Mouse (Mus musculus): ENCODE results near the gene Slc19a2.

Gene Slc19a2

DNA sequence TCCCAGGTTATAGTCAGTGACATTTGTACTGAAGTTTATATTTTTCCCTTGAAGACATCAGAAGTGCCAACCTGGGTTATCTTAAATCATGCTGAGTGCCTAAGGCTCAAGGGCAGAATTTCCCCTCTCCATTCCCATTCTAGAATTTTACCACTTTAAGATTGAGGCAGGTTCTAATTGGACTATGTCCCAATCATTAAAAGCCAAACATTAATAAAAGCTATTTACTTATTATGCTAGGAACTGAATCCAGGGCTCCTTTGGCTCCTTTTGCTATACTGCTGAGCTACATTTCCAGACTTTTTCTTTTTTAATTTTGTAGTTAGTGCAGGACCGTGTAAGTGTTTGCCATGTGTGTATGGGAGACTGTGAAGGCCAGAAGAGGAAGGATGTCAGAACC lies 2.6 kb downstream of the Slc19a2 start:
- no peak for DNase-seq (ENCODE audit: extremely low read depth, low read depth)

- DNase-seq (ENCODE audit: extremely low read depth, low read depth): no peak
Observed at GRCm38 (mm10) chr1:164252551-164252950, 3.7 kb downstream of the Slc19a2 start.

GRCm38 (mm10) chr1:164254836-164255235 lies 6.0 kb downstream of the Slc19a2 start:
- DNase-seq (ENCODE audit: extremely low read depth, low read depth): no peak

- no peak for DNase-seq (ENCODE audit: extremely low read depth, low read depth)
Observed at GRCm38 (mm10) chr1:164260171-164261028, 11.6 kb downstream of the Slc19a2 start.

DNA sequence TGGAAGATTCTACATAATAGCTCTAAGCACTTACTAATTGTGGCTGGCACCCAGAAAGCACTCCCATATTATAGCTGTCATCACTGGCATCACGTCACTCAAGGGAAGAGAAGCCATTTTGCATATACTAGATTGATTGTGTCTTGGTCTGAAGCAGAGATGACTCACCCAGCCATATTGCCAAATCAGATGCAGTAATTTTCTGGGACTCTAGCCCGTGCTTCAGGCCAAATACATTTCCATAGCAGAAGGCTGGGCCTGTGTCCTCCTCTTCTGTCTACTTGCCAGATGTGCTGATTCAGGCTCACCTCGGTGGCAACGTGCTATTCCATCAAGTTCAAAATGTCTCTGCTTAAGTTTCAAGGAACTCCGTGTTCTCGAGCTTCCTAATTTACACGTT lies 12.7 kb downstream of the Slc19a2 start:
- DNase-seq (ENCODE audit: extremely low read depth, low read depth): no peak

- no peak for DNase-seq (ENCODE audit: extremely low read depth, low read depth)
Observed at GRCm38 (mm10) chr1:164270941-164271340, 22.1 kb downstream of the Slc19a2 start.

GRCm38 (mm10) chr1:164273659-164274058 lies 24.8 kb downstream of the Slc19a2 start:
- no peak for DNase-seq (ENCODE audit: extremely low read depth, low read depth)

- peak; percentile 93 for DNase-seq (ENCODE audit: extremely low read depth, low read depth)
Observed at GRCm38 (mm10) chr1:164275455-164275954, 26.7 kb downstream of the Slc19a2 start, which contains the start of gene Ccdc181. Gene Ccdc181 (plus strand): TSS chr1:164275585.

GRCm38 (mm10) chr1:164276552-164276951 lies 27.7 kb downstream of the Slc19a2 start:
- DNase-seq (ENCODE audit: extremely low read depth, low read depth): peak; percentile 27

- DNase-seq (ENCODE audit: extremely low read depth, low read depth): no peak
Observed at GRCm38 (mm10) chr1:164279332-164279731, 30.5 kb downstream of the Slc19a2 start.

GRCm38 (mm10) chr1:164284007-164284406 lies 35.2 kb downstream of the Slc19a2 start:
- no peak for DNase-seq (ENCODE audit: extremely low read depth, low read depth)

- no peak for DNase-seq (ENCODE audit: extremely low read depth, low read depth)
Observed at GRCm38 (mm10) chr1:164287406-164287805, 38.6 kb downstream of the Slc19a2 start.

GRCm38 (mm10) chr1:164292040-164292439 lies 43.2 kb downstream of the Slc19a2 start:
- no peak for DNase-seq (ENCODE audit: extremely low read depth, low read depth)

DNA sequence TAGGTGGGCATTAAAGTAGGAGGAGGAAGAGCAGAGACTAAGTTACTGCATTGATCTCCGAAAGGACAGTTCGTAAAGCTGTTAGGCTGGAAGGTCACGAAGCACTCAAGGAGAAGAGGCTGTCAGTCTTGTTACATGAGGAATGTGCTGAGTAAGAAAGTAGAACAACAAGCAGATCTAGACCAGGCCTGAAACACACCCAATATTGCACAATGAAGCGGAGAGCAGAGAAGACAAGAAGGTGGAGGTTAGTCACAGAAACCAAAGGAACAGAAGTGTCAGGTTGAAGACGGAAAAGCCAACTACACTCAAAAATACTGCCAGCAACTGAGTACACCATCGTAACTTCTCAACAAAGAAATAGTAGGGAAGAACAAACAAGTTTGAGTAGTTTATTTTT lies 45.2 kb downstream of the Slc19a2 start:
- no peak for DNase-seq (ENCODE audit: extremely low read depth, low read depth)

DNA sequence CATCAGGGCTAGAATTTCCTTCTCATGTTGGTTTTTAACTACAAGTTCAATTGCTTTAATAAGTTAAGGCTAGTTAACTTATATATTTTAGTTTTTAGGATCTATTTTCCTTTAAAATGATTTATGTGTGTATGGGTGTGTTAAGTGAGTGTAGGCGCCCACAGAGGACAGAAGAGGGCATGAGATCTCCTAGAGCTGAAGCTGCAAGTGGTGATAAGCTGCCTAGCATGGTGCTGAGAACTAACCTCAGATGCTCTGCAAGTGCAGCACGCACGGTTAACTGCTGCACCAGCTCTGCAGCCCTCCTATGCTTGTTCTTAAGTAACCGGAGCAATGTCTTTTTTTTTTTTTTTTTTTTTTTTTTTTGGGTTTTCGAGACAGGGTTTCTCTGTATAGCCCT lies 47.6 kb downstream of the Slc19a2 start:
- DNase-seq (ENCODE audit: extremely low read depth, low read depth): no peak

DNA sequence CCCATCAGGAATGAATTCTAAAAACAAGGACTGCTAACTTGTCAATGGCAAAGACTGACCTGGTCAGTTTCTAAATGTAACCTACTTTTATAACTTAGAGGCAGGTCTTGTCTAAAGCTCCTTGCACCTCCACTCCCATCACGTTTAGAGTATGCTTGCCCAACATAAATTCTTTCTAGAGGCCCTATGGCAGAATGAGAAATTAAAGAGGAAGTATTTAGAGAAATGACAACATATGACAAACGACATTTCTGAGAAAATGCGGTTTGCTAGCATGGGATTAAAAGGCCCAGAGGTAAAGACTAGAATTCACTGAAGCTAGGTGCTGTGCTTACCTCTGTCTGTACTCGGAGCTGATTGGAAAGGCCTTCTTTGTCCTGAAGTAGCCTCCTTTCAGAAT lies 53.1 kb downstream of the Slc19a2 start:
- DNase-seq (ENCODE audit: extremely low read depth, low read depth): no peak

DNA sequence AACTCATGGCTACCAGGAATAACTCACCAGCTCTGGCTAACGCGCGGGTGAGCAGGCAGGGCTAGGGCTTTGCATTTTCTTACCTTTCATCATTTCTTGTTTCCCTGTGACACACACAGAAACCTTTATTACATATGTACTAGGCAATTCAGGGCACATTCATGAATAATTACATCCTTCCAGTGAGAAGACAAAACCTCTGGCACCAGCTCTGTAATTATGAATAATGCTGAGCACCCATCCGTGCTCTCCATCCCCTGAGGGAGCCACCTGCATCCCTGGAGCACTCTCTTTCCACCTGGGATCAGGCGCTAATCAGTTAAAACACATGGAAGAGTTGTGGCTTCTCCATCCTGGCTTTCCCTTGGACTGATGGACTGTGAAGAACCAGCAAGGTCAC lies 55.0 kb downstream of the Slc19a2 start, which contains the start of gene Nme7:
Gene Nme7 (plus strand): TSS at position 301 of the 400 bp plus-strand sequence.
- DNase-seq (ENCODE audit: extremely low read depth, low read depth): no peak

- peak; percentile 93 for DNase-seq (ENCODE audit: extremely low read depth, low read depth)
Observed at GRCm38 (mm10) chr1:164307124-164307751, 58.4 kb downstream of the Slc19a2 start, which contains the start of gene Blzf1. Gene Blzf1 (minus strand): TSS chr1:164307489.

DNA sequence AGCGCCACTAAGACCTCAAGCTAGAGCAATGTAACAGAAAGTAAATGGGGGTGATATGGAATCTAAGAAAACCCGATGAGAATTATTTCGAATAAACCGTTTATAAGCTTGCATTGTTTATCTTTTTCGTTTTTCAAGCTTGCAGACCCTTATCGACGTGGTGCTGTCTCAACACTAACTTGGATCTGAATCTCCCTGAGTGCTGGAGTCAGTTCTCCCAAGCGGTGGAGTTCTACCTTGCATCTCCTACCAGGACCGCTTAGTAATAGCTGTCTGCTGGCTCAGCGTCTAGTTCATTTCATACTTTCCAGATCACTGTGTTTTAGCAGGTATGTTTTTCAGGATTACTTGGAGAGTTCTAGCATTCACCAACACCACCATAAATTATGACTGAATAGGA lies 59.1 kb downstream of the Slc19a2 start:
- no peak for DNase-seq (ENCODE audit: extremely low read depth, low read depth)

DNA sequence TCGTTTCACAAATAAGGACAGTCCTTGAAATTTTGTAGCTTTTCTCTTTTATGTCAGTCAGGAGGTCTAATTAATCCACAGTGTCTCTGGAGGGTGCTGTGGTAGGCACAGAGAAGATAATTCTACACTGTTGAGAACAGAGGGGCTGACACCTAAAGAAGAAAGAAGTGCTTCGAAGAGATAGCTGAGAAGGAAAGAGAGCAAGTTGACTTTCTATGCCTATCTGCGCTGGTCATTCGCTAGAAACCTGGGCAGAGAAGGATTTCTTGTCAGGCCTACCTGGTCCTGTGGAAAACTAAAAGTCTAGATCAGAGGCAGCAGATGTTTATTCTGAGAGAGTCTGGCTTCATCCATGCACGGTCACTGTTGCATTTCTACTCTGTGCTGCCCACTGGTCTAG lies 65.2 kb downstream of the Slc19a2 start:
- peak; percentile 25 for DNase-seq (ENCODE audit: extremely low read depth, low read depth)
